Mouse (Mus musculus) neural tube, embryonic 13.5 days (tissue): ENCODE data around the gene Runx1. TPM values are rescaled to one million over a fixed set of nuclear protein-coding genes. Genes with fewer than 3 reads are reported as not detected.
A peak's percentile ranks its signal among the peaks of the same experiment; 100 is the strongest.

Source experiments
- ATAC-seq: fragments of 200-750 bp; cut with Nextera tagmentation; 2 replicates; pipeline ENCODE4 v1.8.0; 2017; ENCODE audit warnings: low read depth, mild to moderate bottlenecking, moderate TSS enrichment, moderate library complexity
- H3K27ac ChIP-seq: fragments of 300-500 bp; sonication (generic); replicated peaks from 2 replicates; pipeline ENCODE4 v1.5.1; 2015; ENCODE audit warnings: moderate library complexity, mild to moderate bottlenecking, inconsistent platforms
- H3K27me3 ChIP-seq: fragments of 300-500 bp; sonication (generic); 2 replicates; pipeline ENCODE4 v1.6.1; 2015; ENCODE audit warnings: mild to moderate bottlenecking, inconsistent platforms
- H3K36me3 ChIP-seq: fragments of 300-500 bp; sonication (generic); 2 replicates; pipeline ENCODE4 v1.6.1; 2015; ENCODE audit warnings: mild to moderate bottlenecking, inconsistent platforms
- H3K4me1 ChIP-seq: fragments of 300-500 bp; sonication (generic); replicated peaks from 2 replicates; pipeline ENCODE4 v1.6.1; 2015; ENCODE audit warnings: inconsistent platforms
- H3K4me2 ChIP-seq: fragments of 300-500 bp; sonication (generic); 2 replicates; pipeline ENCODE4 v1.6.1; 2015; ENCODE audit warnings: inconsistent platforms, mild to moderate bottlenecking, moderate library complexity
- H3K4me3 ChIP-seq: fragments of 300-500 bp; sonication (generic); 2 replicates; pipeline ENCODE4 v1.5.1; 2015; ENCODE audit warnings: mild to moderate bottlenecking, inconsistent platforms
- H3K9ac ChIP-seq: fragments of 300-500 bp; sonication (generic); 2 replicates; pipeline ENCODE4 v1.6.1; 2015; ENCODE audit warnings: moderate library complexity, mild to moderate bottlenecking, inconsistent platforms
- H3K9me3 ChIP-seq: fragments of 300-500 bp; sonication (generic); 2 replicates; pipeline ENCODE4 v1.6.1; 2016; ENCODE audit warnings: inconsistent platforms
- WGBS: fragments of 180-500 bp; shearing (Covaris S2); methylation state at CpG from one replicate; pipeline ENCODE4 v1.1.7; 2015; 5-methylcytosine and 5-hydroxymethylcytosine counted together
- polyA plus RNA-seq: library from polyadenylated mRNA; unstranded; fragments of >200 nt; fragmentation: Nextera tagmentation; extraction: Ambion mirVana; gene quantifications from 2 replicates; pipeline ENCODE4 v1.2.1, GENCODE M21; 2015

Gene Runx1
- polyA plus RNA-seq, 1 experiment from 2014 or later: 10.3 TPM

- Histone ChIP-seq H3K4me3 (no peak overlapping the region), H3K9me3 (no peaks in the 10 kb centered on the region), H3K27me3 (no peaks in the 10 kb centered on the region), H3K9ac (no peak overlapping the region), H3K27ac (no peak overlapping the region), H3K4me2 (no peak overlapping the region), H3K4me1 (0 out of 2 replicates have a peak, but pooled peaks cover 4% of the 10 kb centered on the region), H3K36me3 (no peaks in the 10 kb centered on the region)
- ATAC-seq: no peak
- WGBS: 90% methylated on average over 3 of the region's 3 CpGs
Measured at GRCm38 (mm10) chr16:92760091-92760490, 65.9 kb downstream of the Runx1 start.

- Histone ChIP-seq H3K9ac (no peak overlapping the region), H3K4me3 (no peak overlapping the region), H3K9me3 (no peaks in the 10 kb centered on the region), H3K27me3 (no peaks in the 10 kb centered on the region), H3K27ac (no peak overlapping the region), H3K36me3 (no peaks in the 10 kb centered on the region), H3K4me1 (no peaks in the 10 kb centered on the region), H3K4me2 (no peak overlapping the region)
- ATAC-seq: no peak
- 87% methylated on average over 4 of the region's 4 CpGs for WGBS
Measured at GRCm38 (mm10) chr16:92757564-92757963, 68.4 kb downstream of the Runx1 start.

GRCm38 (mm10) chr16:92753944-92754343, 72.0 kb downstream of the Runx1 start:
- H3K4me3 ChIP-seq: no peak overlapping the region
- no peak overlapping the region for H3K4me2 ChIP-seq
- no peaks in the 10 kb centered on the region for H3K4me1 ChIP-seq
- H3K36me3 ChIP-seq: no peaks in the 10 kb centered on the region
- no peaks in the 10 kb centered on the region for H3K9me3 ChIP-seq
- no peak for ATAC-seq
- no peak overlapping the region for H3K27ac ChIP-seq
- H3K27me3 ChIP-seq: no peaks in the 10 kb centered on the region
- WGBS: 93% methylated on average over 3 of the region's 3 CpGs
- no peak overlapping the region for H3K9ac ChIP-seq

GRCm38 (mm10) chr16:92753139-92753538, 72.8 kb downstream of the Runx1 start:
- H3K27ac ChIP-seq: no peak overlapping the region
- WGBS: 88% methylated on average over 8 of the region's 8 CpGs
- no peak for ATAC-seq

GRCm38 (mm10) chr16:92748272-92748671, 77.7 kb downstream of the Runx1 start:
- no peaks in the 10 kb centered on the region for H3K9me3 ChIP-seq
- H3K36me3 ChIP-seq: no peaks in the 10 kb centered on the region
- H3K4me2 ChIP-seq: no peak overlapping the region
- H3K9ac ChIP-seq: no peak overlapping the region
- H3K27me3 ChIP-seq: no peaks in the 10 kb centered on the region
- no peak overlapping the region for H3K4me3 ChIP-seq
- 89% methylated on average over 1 of the region's 1 CpGs for WGBS
- no peak overlapping the region for H3K27ac ChIP-seq
- ATAC-seq: no peak
- H3K4me1 ChIP-seq: peaks cover 10% of the 10 kb centered on the region

More at GRCm38 (mm10) chr16:92753139-92753538, 72.8 kb downstream of the Runx1 start:
- no peak overlapping the region for H3K4me3 ChIP-seq
- H3K27me3 ChIP-seq: no peaks in the 10 kb centered on the region
- H3K9me3 ChIP-seq: no peaks in the 10 kb centered on the region
- no peak overlapping the region for H3K9ac ChIP-seq
- H3K36me3 ChIP-seq: no peaks in the 10 kb centered on the region
- no peaks in the 10 kb centered on the region for H3K4me1 ChIP-seq
- no peak overlapping the region for H3K4me2 ChIP-seq

- H3K4me1 ChIP-seq: peaks cover 10% of the 10 kb centered on the region
- 91% methylated on average over 2 of the region's 2 CpGs for WGBS
- H3K4me2 ChIP-seq: no peak overlapping the region
Measured at GRCm38 (mm10) chr16:92747062-92747461, 78.9 kb downstream of the Runx1 start.

GRCm38 (mm10) chr16:92745239-92745638, 80.7 kb downstream of the Runx1 start:
- H3K27me3 ChIP-seq: no peaks in the 10 kb centered on the region
- no peak overlapping the region for H3K4me3 ChIP-seq
- no peak overlapping the region for H3K9ac ChIP-seq
- peak; percentile 78 for ATAC-seq
- peaks cover 10% of the 10 kb centered on the region for H3K4me1 ChIP-seq
- no peaks in the 10 kb centered on the region for H3K36me3 ChIP-seq
- H3K4me2 ChIP-seq: no peak overlapping the region
- WGBS: 59% methylated on average over 3 of the region's 3 CpGs
- H3K9me3 ChIP-seq: no peaks in the 10 kb centered on the region
- H3K27ac ChIP-seq: peak overlapping the region; percentile 38; the same call in 1 of the 2 replicates

More at GRCm38 (mm10) chr16:92747062-92747461, 78.9 kb downstream of the Runx1 start:
- no peak overlapping the region for H3K4me3 ChIP-seq
- no peak for ATAC-seq
- no peaks in the 10 kb centered on the region for H3K27me3 ChIP-seq
- no peaks in the 10 kb centered on the region for H3K9me3 ChIP-seq
- H3K9ac ChIP-seq: no peak overlapping the region
- no peak overlapping the region for H3K27ac ChIP-seq
- H3K36me3 ChIP-seq: no peaks in the 10 kb centered on the region

- 80% methylated on average over 12 of the region's 12 CpGs for WGBS
- ATAC-seq: no peak
- no peaks in the 10 kb centered on the region for H3K9me3 ChIP-seq
Measured at GRCm38 (mm10) chr16:92744172-92744777, 81.7 kb downstream of the Runx1 start.

GRCm38 (mm10) chr16:92743755-92744154, 82.2 kb downstream of the Runx1 start:
- no peak overlapping the region for H3K4me3 ChIP-seq
- ATAC-seq: no peak
- peaks cover 10% of the 10 kb centered on the region for H3K4me1 ChIP-seq
- no peak overlapping the region for H3K4me2 ChIP-seq
- H3K9me3 ChIP-seq: no peaks in the 10 kb centered on the region
- no peaks in the 10 kb centered on the region for H3K36me3 ChIP-seq
- WGBS: 80% methylated on average over 4 of the region's 4 CpGs
- no peaks in the 10 kb centered on the region for H3K27me3 ChIP-seq
- no peak overlapping the region for H3K9ac ChIP-seq
- no peak overlapping the region for H3K27ac ChIP-seq

More at GRCm38 (mm10) chr16:92744172-92744777, 81.7 kb downstream of the Runx1 start:
- H3K4me3 ChIP-seq: no peak overlapping the region
- no peak overlapping the region for H3K27ac ChIP-seq
- H3K27me3 ChIP-seq: no peaks in the 10 kb centered on the region
- no peak overlapping the region for H3K4me2 ChIP-seq
- no peak overlapping the region for H3K9ac ChIP-seq
- H3K4me1 ChIP-seq: peaks cover 10% of the 10 kb centered on the region
- H3K36me3 ChIP-seq: no peaks in the 10 kb centered on the region

GRCm38 (mm10) chr16:92741342-92741741, 84.6 kb downstream of the Runx1 start:
- 89% methylated on average over 8 of the region's 8 CpGs for WGBS
- ATAC-seq: no peak
- H3K27ac ChIP-seq: no peak overlapping the region

GRCm38 (mm10) chr16:92740541-92740940, 85.4 kb downstream of the Runx1 start:
- Histone ChIP-seq H3K4me3 (no peak overlapping the region), H3K9ac (no peak overlapping the region), H3K27ac (no peak overlapping the region), H3K27me3 (no peaks in the 10 kb centered on the region), H3K4me2 (no peak overlapping the region), H3K9me3 (no peaks in the 10 kb centered on the region), H3K36me3 (no peaks in the 10 kb centered on the region), H3K4me1 (peaks cover 7% of the 10 kb centered on the region)
- 65% methylated on average over 9 of the region's 9 CpGs for WGBS
- ATAC-seq: no peak

More at GRCm38 (mm10) chr16:92741342-92741741, 84.6 kb downstream of the Runx1 start:
- Histone ChIP-seq H3K9me3 (no peaks in the 10 kb centered on the region), H3K9ac (no peak overlapping the region), H3K4me2 (no peak overlapping the region), H3K36me3 (no peaks in the 10 kb centered on the region), H3K4me1 (peaks cover 10% of the 10 kb centered on the region), H3K4me3 (no peak overlapping the region), H3K27me3 (no peaks in the 10 kb centered on the region)

- WGBS: 62% methylated on average over 12 of the region's 12 CpGs
Measured at GRCm38 (mm10) chr16:92739997-92740396, 86.0 kb downstream of the Runx1 start.

More at GRCm38 (mm10) chr16:92739997-92740396, 86.0 kb downstream of the Runx1 start:
- H3K4me3 ChIP-seq: no peak overlapping the region
- no peak overlapping the region for H3K4me2 ChIP-seq
- H3K9me3 ChIP-seq: no peaks in the 10 kb centered on the region
- H3K27ac ChIP-seq: no peak overlapping the region
- no peak for ATAC-seq
- no peaks in the 10 kb centered on the region for H3K36me3 ChIP-seq
- no peaks in the 10 kb centered on the region for H3K27me3 ChIP-seq
- H3K9ac ChIP-seq: no peak overlapping the region
- peaks cover 1% of the 10 kb centered on the region; the same call in 1 of the 2 replicates for H3K4me1 ChIP-seq
